Mouse (Mus musculus) limb, embryonic 11.5 days (tissue): ENCODE data around the gene Nsl1. TPM values are rescaled to one million over a fixed set of nuclear protein-coding genes. Genes with fewer than 3 reads are reported as not detected.
"Not testable (repeated sequence)": the region's sequence is repeated elsewhere in the genome, so short reads cannot be mapped to it uniquely, and the experiment has no call there.

Experiments
- ATAC-seq: fragments of 200-750 bp; cut with Nextera tagmentation; 2 replicates; pipeline ENCODE4 v1.8.0; 2017; ENCODE audit warnings: low read depth; ENCODE audit not compliant: insufficient number of reproducible peaks, low FRiP score, low TSS enrichment
- DNase-seq: peaks from one replicate; pipeline ENCODE4 v3.0.0-alpha.2; 2015; ENCODE audit warnings: low spot score
- H3K27ac ChIP-seq: fragments of 300-500 bp; sonication (generic); replicated peaks from 2 replicates; pipeline ENCODE4 v1.5.1; 2014; ENCODE audit warnings: low read depth, mild to moderate bottlenecking, low read length
- H3K27me3 ChIP-seq: fragments of 300-500 bp; sonication (generic); 2 replicates; pipeline ENCODE4 v1.6.1; 2014; ENCODE audit warnings: mild to moderate bottlenecking, low read length, mixed read lengths; ENCODE audit not compliant: control insufficient read depth, insufficient read depth
- H3K36me3 ChIP-seq: fragments of 300-500 bp; sonication (generic); 2 replicates; pipeline ENCODE4 v1.6.1; 2014; ENCODE audit warnings: mild to moderate bottlenecking, low read length, moderate library complexity, mixed read lengths; ENCODE audit not compliant: control insufficient read depth, insufficient read depth
- H3K4me1 ChIP-seq: fragments of 300-500 bp; sonication (generic); 2 replicates; pipeline ENCODE4 v1.6.1; 2014; ENCODE audit warnings: low read length, mixed read lengths; ENCODE audit not compliant: control insufficient read depth, insufficient read depth
- H3K4me2 ChIP-seq: fragments of 300-500 bp; sonication (generic); 2 replicates; pipeline ENCODE4 v1.6.1; 2014; ENCODE audit warnings: low read depth, mild to moderate bottlenecking, moderate library complexity; ENCODE audit not compliant: severe bottlenecking
- H3K4me3 ChIP-seq: fragments of 300-500 bp; sonication (generic); 2 replicates; pipeline ENCODE4 v1.5.1; 2014; ENCODE audit warnings: low read depth, low read length
- H3K9ac ChIP-seq: fragments of 300-500 bp; sonication (generic); 2 replicates; pipeline ENCODE4 v1.6.1; 2014; ENCODE audit warnings: mild to moderate bottlenecking, low read length
- H3K9me3 ChIP-seq: fragments of 300-500 bp; sonication (generic); 2 replicates; pipeline ENCODE4 v1.6.1; 2016; ENCODE audit warnings: low read length; ENCODE audit not compliant: control insufficient read depth
- WGBS: fragments of 180-500 bp; shearing (Covaris S2); extraction: QIAGEN DNeasy Blood & Tissue Kit; methylation state at CpG from one replicate; pipeline ENCODE4 v1.1.7; 2014; 5-methylcytosine and 5-hydroxymethylcytosine counted together
- polyA plus RNA-seq: library from polyadenylated mRNA; unstranded; fragments of >200 nt; fragmentation: Nextera tagmentation; extraction: Ambion mirVana; gene quantifications from 2 replicates; pipeline ENCODE4 v1.2.1, GENCODE M21; 2014

Gene Nsl1
- polyA plus RNA-seq, 1 experiment from 2014 or later, result 35.5 TPM

DNA sequence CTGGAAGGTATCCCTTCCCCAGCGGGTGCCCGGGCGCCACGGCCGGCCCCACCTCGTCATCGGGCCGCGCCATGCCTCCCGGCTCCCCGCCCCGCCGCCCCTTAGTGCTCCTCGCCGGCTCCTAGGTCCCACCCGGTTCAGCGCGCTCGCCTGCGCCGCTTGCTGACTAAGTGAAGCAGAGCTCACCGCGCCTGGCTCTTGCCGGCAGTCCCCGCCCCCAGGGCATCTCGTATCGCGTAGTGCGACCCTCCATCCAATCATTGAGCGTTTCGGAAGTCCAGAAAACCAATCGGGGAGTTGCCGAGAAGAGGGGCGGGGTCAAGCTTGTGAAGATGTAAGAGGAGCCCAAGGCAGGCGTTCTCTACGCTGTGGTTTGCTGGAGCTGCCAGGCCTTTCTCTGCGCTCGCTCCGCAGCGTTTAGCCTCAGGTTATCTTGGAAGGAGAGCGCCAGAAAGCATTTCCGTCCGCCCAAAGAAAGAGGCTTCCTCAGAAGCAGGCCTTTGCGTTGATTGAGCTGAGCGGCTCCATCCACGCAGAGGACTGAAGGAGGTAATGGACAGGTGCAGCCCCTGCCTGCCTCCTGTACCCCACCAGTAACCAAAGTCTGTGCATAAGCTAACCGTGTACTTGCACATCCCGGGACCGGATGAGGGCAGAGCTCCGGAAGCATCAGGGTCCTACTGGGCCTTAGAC lies 36.6 kb upstream of the Nsl1 start, which contains the start of gene Flvcr1:
Gene Flvcr1 (minus strand): TSS at position 138 of the 693 bp plus-strand sequence.
- ATAC-seq, result peak; percentile 98
- Histone ChIP-seq H3K4me3 (peak within 1 kb of the TSS; percentile 74), H3K4me1 (0 out of 2 replicates have a peak, but pooled peaks cover 5% of the 10 kb centered on the region), H3K27me3 (no peaks in the 10 kb centered on the region), H3K9me3 (no peaks in the 10 kb centered on the region), H3K9ac (peak within 1 kb of the TSS; percentile 82), H3K4me2 (peak within 1 kb of the TSS; percentile 93), H3K36me3 (no peaks in the 10 kb centered on the region), H3K27ac (peak within 1 kb of the TSS; percentile 63)
- peak; percentile 98 for DNase-seq
- WGBS, result under 1% methylated on average over 46 of the region's 50 CpGs

- Histone ChIP-seq H3K27ac (no peak overlapping the region), H3K36me3 (no peaks in the 10 kb centered on the region), H3K4me3 (no peak overlapping the region), H3K4me2 (no peak overlapping the region), H3K9ac (no peak overlapping the region), H3K27me3 (no peaks in the 10 kb centered on the region), H3K4me1 (0 out of 2 replicates have a peak, but pooled peaks cover 5% of the 10 kb centered on the region), H3K9me3 (no peaks in the 10 kb centered on the region)
- DNase-seq, result no peak
- no peak for ATAC-seq
- 84% methylated on average over 10 of the region's 10 CpGs for WGBS
Observed at GRCm38 (mm10) chr1:191030182-191030581, 32.6 kb upstream of the Nsl1 start.

DNA sequence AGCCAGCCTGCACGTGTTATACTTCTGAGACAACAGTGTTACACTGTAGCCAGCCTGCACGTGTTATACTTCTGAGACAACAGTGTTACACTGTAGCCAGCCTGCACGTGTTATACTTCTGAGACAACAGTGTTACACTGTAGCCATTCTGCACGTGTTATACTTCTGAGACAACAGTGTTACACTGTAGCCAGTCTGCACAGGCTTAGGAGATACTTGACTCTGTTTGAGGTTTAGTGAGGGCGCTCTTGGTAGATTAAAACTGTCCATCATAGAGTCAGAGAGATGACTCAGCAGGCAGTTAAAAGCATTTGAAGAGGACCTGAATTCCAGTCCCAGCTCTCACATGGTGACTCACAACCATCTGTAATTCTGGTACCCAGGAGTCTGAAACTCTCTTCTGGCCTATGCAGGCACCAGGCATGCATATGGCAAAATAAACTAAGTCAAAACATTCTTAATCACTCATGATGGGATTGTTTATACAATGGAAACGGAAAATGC lies 31.8 kb upstream of the Nsl1 start:
- not testable (repeated sequence) for H3K4me1 ChIP-seq, DNase-seq, H3K36me3 ChIP-seq, ATAC-seq, H3K4me2 ChIP-seq, H3K27me3 ChIP-seq, H3K4me3 ChIP-seq, H3K27ac ChIP-seq, H3K9ac ChIP-seq, H3K9me3 ChIP-seq
- WGBS, result 81% methylated on average over 6 of the region's 6 CpGs

- WGBS, result 52% methylated on average over 4 of the region's 4 CpGs
- Histone ChIP-seq H3K4me1 (no peaks in the 10 kb centered on the region), H3K36me3 (no peaks in the 10 kb centered on the region), H3K27ac (no peak overlapping the region), H3K27me3 (no peaks in the 10 kb centered on the region), H3K9me3 (no peaks in the 10 kb centered on the region), H3K4me3 (no peak overlapping the region), H3K9ac (no peak overlapping the region), H3K4me2 (no peak overlapping the region)
- DNase-seq (no peak), ATAC-seq (no peak)
Observed at GRCm38 (mm10) chr1:191035649-191036048, 27.2 kb upstream of the Nsl1 start.

GRCm38 (mm10) chr1:191036554-191037334 lies 26.1 kb upstream of the Nsl1 start, which contains the start of gene Spata45:
Spata45 (plus strand) TSS chr1:191036639.
- DNase-seq (no peak), ATAC-seq (no peak)
- 82% methylated on average over 6 of the region's 6 CpGs for WGBS
- H3K9ac ChIP-seq, result no peak within 1 kb of the TSS
- no peaks in the 10 kb centered on the region for H3K27me3 ChIP-seq
- no peak within 1 kb of the TSS for H3K27ac ChIP-seq
- H3K4me3 ChIP-seq, result no peak within 1 kb of the TSS
- H3K4me2 ChIP-seq, result no peak within 1 kb of the TSS
- H3K4me1 ChIP-seq, result no peaks in the 10 kb centered on the region
- H3K9me3 ChIP-seq, result no peaks in the 10 kb centered on the region
- no peaks in the 10 kb centered on the region for H3K36me3 ChIP-seq

DNA sequence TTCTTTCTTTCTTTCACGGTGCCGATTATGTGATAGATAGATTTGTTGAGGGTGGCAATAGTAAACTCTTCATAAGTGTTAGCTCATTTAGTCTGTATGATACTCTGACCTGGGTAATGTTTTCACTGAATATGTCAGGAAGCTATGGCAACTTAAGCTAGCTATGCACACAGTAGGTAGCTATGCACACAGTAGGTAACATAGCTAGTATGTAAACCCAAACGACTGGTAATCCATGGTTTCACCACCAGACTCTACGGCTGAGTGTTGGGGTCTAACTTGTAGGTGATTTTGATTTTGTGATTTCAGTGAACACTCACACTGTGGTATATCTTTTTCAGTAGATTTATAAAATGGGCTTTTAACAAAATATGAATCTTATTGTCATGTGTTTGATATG lies 24.8 kb upstream of the Nsl1 start:
- Histone ChIP-seq H3K4me2 (no peak overlapping the region), H3K9ac (no peak overlapping the region), H3K27ac (no peak overlapping the region), H3K36me3 (no peaks in the 10 kb centered on the region), H3K9me3 (no peaks in the 10 kb centered on the region), H3K4me3 (no peak overlapping the region), H3K27me3 (no peaks in the 10 kb centered on the region), H3K4me1 (no peaks in the 10 kb centered on the region)
- WGBS, result 90% methylated on average over 4 of the region's 4 CpGs
- DNase-seq, result no peak
- no peak for ATAC-seq

- ATAC-seq (no peak), DNase-seq (no peak)
- H3K27me3 ChIP-seq, result no peaks in the 10 kb centered on the region
- no peak overlapping the region for H3K4me3 ChIP-seq
- H3K36me3 ChIP-seq, result no peaks in the 10 kb centered on the region
- H3K9me3 ChIP-seq, result no peaks in the 10 kb centered on the region
- no peaks in the 10 kb centered on the region for H3K4me1 ChIP-seq
- H3K9ac ChIP-seq, result no peak overlapping the region
- no peak overlapping the region for H3K4me2 ChIP-seq
- H3K27ac ChIP-seq, result no peak overlapping the region
Observed at GRCm38 (mm10) chr1:191041352-191041751, 21.5 kb upstream of the Nsl1 start.

GRCm38 (mm10) chr1:191042106-191042505 lies 20.7 kb upstream of the Nsl1 start:
- Histone ChIP-seq H3K4me3 (no peak overlapping the region), H3K27ac (no peak overlapping the region), H3K36me3 (no peaks in the 10 kb centered on the region), H3K27me3 (no peaks in the 10 kb centered on the region), H3K4me1 (no peaks in the 10 kb centered on the region), H3K9ac (no peak overlapping the region), H3K9me3 (no peaks in the 10 kb centered on the region), H3K4me2 (no peak overlapping the region)
- 86% methylated on average over 5 of the region's 5 CpGs for WGBS
- ATAC-seq, result no peak
- no peak for DNase-seq
